Mouse (Mus musculus): ENCODE measurements at regions not wholly inside any gene's neighbourhood (a gene's known extent, or its start where the extent isn't known, plus 50 kb on each side); places are given as distances from the start of the nearest gene placed in this dataset.
"Not testable (repeated sequence)": the region's sequence is repeated elsewhere in the genome, so short reads cannot be mapped to it uniquely, and the experiment has no call there.

- DNase-seq: no peak
- intact Hi-C loops (cut with DNase I): no loop called here
Measured at GRCm38 (mm10) chr3:112384641-112385040, 874.0 kb downstream of the Amy2a5 start.

GRCm38 (mm10) chr3:112345866-112346265 lies 912.8 kb downstream of the Amy2a5 start:
- DNase-seq: no peak
- intact Hi-C loops (cut with DNase I): no loop called here

GRCm38 (mm10) chr3:112331171-112331570 lies 927.5 kb downstream of the Amy2a5 start:
- DNase-seq: no peak
- intact Hi-C loops (cut with DNase I): no loop called here

- intact Hi-C loops (cut with DNase I): no loop called here
- no peak for DNase-seq
Measured at GRCm38 (mm10) chr3:112325348-112325747, 933.3 kb downstream of the Amy2a5 start.

- intact Hi-C loops (cut with DNase I): not testable (repeated sequence)
- DNase-seq: peak; percentile 12
Measured at GRCm38 (mm10) chr3:112321196-112321595, 937.4 kb downstream of the Amy2a5 start.

GRCm38 (mm10) chr3:112278785-112279430 lies 979.7 kb downstream of the Amy2a5 start:
- intact Hi-C loops (cut with DNase I): no loop called here
- DNase-seq: no peak

- DNase-seq: no peak
Measured at GRCm38 (mm10) chr3:112261334-112262101, 997.1 kb downstream of the Amy2a5 start.

GRCm38 (mm10) chr3:112242986-112243385 lies 1015.7 kb downstream of the Amy2a5 start:
- intact Hi-C loops (cut with DNase I); DNase-seq: not testable (repeated sequence)

More at GRCm38 (mm10) chr3:112261334-112262101, 997.1 kb downstream of the Amy2a5 start:
- intact Hi-C loops (cut with DNase I): no loop called here

- intact Hi-C loops (cut with DNase I): no loop called here
- DNase-seq: no peak
Measured at GRCm38 (mm10) chr3:112239626-112240120, 1019.0 kb downstream of the Amy2a5 start.

Measured in left cerebral cortex, postnatal 4 days (tissue).